Mouse (Mus musculus): ENCODE measurements at regions not wholly inside any gene's neighbourhood (a gene's known extent, or its start where the extent isn't known, plus 50 kb on each side); places are given as distances from the start of the nearest gene placed in this dataset.

DNA sequence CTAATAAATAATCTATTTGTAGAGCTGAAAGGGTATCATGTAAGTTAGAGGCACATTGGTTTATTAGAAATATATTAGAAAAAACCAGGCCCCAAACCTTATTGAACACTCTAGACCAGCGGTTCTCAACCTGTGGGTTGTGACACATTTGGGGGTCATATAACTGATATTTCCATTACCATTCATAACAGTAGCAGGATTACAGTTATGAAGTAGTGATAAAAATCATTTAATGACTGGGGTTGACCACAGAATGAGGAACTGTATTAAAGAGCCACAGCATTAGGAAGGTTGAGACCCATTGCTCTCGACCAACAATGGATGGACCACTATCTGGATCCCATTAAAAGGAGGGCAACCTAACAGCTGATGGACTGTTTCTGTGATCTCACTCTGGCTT, 92.8 kb upstream of the F13a1 start:
- no peaks in the 10 kb centered on the region for H3K27me3 ChIP-seq
- no peaks in the 10 kb centered on the region for H3K4me1 ChIP-seq (replicated peaks)
- H3K9me3 ChIP-seq: no peaks in the 10 kb centered on the region
- H3K36me3 ChIP-seq: no peaks in the 10 kb centered on the region
- no peak overlapping the region for H3K4me3 ChIP-seq
- H3K27ac ChIP-seq (replicated peaks): no peak overlapping the region
- 91% methylated on average over 2 of the region's 2 CpGs for WGBS
- no peak overlapping the region for H3K4me2 ChIP-seq
- ATAC-seq (ENCODE audit: low FRiP score, low read depth): no peak
- H3K9ac ChIP-seq: no peak overlapping the region

DNA sequence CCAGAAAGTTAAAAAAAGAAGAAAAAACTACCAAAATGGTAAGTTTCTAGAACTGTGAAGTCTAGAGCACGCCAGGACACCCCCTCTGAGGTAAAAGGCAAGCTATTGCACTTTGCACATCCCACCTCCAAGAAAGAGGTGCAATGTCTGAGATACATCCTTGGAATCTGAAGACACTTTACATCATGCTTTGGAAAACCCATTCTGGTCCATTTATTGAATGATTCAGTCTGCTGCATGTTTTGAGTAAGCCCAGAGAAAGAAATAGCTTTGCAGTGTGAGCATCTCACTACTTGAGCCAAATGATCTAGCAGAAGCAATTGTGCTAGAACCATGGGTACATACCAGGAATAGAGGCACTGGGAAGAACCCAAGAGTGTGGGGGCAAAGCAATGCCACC, 85.1 kb upstream of the F13a1 start:
- ATAC-seq (ENCODE audit: low FRiP score, low read depth): no peak
- WGBS: 70% methylated on average over 1 of the region's 1 CpGs
- Histone ChIP-seq H3K27ac (replicated peaks) (no peak overlapping the region), H3K4me1 (replicated peaks) (no peaks in the 10 kb centered on the region), H3K9ac (no peak overlapping the region), H3K9me3 (no peaks in the 10 kb centered on the region), H3K4me2 (no peak overlapping the region), H3K36me3 (no peaks in the 10 kb centered on the region), H3K4me3 (no peak overlapping the region), H3K27me3 (no peaks in the 10 kb centered on the region)

DNA sequence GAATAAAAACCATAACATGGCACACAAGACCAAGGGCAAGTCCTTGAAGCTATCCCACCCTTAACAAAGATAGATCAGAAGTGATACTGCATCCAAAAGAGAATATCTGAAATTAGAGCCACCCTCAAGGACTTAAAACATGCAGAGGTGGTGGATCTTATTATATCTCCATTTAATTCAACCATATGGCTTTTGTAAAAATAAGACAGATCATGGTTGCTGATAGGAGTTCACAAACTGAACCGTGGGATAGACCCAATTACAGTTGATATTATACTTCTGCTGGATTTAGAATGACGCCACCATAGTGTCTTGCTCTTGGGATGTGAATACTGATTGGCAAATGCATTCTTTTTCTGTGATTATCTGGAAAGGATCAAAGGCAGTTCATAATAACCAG, 84.5 kb upstream of the F13a1 start:
- Histone ChIP-seq H3K4me2 (no peak overlapping the region), H3K9ac (no peak overlapping the region), H3K4me3 (no peak overlapping the region), H3K27ac (replicated peaks) (no peak overlapping the region), H3K27me3 (no peaks in the 10 kb centered on the region), H3K9me3 (no peaks in the 10 kb centered on the region), H3K36me3 (no peaks in the 10 kb centered on the region), H3K4me1 (replicated peaks) (no peaks in the 10 kb centered on the region)
- 92% methylated on average over 2 of the region's 2 CpGs for WGBS
- ATAC-seq (ENCODE audit: low FRiP score, low read depth): no peak

DNA sequence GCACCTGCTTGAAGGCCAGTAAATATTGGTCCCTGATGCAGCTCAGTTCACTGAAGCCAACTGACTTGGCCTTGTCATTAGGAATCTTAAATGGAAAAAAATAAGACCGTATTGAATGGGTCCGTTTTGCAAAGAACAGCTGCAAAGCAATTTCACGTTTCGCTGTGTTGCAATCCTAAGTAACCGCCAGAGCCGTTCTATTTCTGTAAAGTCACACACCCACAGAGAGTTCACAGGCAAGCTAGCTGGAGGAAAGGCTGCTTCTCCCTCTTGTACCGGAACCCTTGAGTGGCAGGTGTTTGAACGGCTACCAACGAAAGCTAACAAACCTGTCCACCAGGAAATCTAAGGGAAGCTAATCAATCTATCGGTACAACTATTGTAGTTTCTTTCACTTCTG, 80.6 kb upstream of the F13a1 start:
- Histone ChIP-seq H3K4me2 (no peak overlapping the region), H3K9me3 (no peaks in the 10 kb centered on the region), H3K27ac (replicated peaks) (no peak overlapping the region), H3K4me3 (no peak overlapping the region), H3K36me3 (no peaks in the 10 kb centered on the region), H3K4me1 (replicated peaks) (no peaks in the 10 kb centered on the region), H3K9ac (no peak overlapping the region), H3K27me3 (no peaks in the 10 kb centered on the region)
- WGBS: 75% methylated on average over 10 of the region's 10 CpGs
- no peak for ATAC-seq (ENCODE audit: low FRiP score, low read depth)

DNA sequence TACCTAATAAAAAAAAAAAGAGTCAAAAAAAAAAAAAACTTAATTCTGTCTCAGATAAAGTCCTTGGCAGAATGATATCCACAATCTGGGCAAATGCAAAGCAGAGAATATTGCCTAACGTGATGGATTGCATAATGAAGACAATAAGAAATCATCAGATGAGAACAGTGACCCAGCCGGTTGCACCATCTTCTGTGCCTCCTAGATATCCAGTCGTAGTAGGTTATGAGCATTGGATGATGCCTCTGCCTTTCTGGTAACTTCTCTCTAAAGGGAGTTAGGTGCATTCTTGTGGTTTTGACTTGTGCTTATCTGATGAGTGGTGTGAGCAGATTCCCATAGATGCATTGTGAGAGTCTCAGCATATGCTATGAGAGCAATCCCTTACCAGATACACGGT, 71.6 kb upstream of the F13a1 start:
- H3K36me3 ChIP-seq: no peaks in the 10 kb centered on the region

DNA sequence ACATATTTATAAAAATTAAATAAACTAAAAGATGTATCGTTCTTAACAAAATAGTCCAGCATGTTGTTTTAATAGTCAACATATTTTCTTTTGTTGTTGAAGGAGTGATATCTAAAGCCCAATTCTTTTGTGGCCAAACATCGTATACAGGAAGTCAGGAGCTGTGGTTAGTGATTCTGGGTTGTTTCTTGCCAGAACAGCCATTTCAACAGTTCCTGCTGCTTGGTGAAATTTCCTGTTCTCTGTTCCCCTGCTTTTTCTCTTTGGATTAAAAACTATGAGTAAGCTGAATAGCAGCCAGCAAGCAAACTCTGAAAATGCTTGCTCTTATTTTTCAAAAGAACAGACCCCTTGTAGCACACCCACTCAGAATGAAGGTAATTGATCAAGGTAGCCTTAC, 70.2 kb upstream of the F13a1 start:
- Histone ChIP-seq H3K27me3 (no peaks in the 10 kb centered on the region), H3K9me3 (no peaks in the 10 kb centered on the region), H3K27ac (replicated peaks) (no peak overlapping the region), H3K4me3 (no peak overlapping the region), H3K36me3 (no peaks in the 10 kb centered on the region), H3K4me2 (no peak overlapping the region), H3K4me1 (replicated peaks) (no peaks in the 10 kb centered on the region), H3K9ac (no peak overlapping the region)
- WGBS: 85% methylated on average over 2 of the region's 2 CpGs
- ATAC-seq (ENCODE audit: low FRiP score, low read depth): no peak

More for the DNA sequence above, 71.6 kb upstream of the F13a1 start:
- H3K4me1 ChIP-seq (replicated peaks): no peaks in the 10 kb centered on the region
- no peak overlapping the region for H3K4me2 ChIP-seq
- no peak overlapping the region for H3K9ac ChIP-seq
- H3K9me3 ChIP-seq: no peaks in the 10 kb centered on the region
- no peaks in the 10 kb centered on the region for H3K27me3 ChIP-seq
- 96% methylated on average over 4 of the region's 4 CpGs for WGBS
- no peak overlapping the region for H3K4me3 ChIP-seq
- no peak for ATAC-seq (ENCODE audit: low FRiP score, low read depth)
- no peak overlapping the region for H3K27ac ChIP-seq (replicated peaks)

DNA sequence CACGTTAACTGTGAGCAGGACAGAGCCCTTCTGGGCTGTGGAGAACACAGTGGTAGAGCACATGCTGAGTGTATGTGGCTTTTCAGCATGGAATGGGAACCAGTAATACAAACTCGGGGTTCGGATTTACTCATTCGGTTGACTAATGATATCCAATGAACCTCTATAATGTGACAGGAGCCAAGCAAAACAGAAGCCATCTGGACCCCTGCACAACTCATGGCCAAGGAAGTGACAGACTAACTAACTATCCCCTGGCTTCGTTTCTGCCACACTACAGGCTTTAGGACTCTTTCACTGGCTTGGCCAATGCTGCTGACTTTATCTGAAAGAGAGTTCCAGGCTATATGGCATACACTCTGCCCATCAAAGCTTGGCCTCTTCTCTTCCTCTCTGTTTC, 64.3 kb upstream of the F13a1 start:
- no peaks in the 10 kb centered on the region for H3K36me3 ChIP-seq
- H3K4me2 ChIP-seq: no peak overlapping the region
- no peaks in the 10 kb centered on the region for H3K27me3 ChIP-seq
- H3K4me3 ChIP-seq: no peak overlapping the region
- H3K4me1 ChIP-seq (replicated peaks): no peaks in the 10 kb centered on the region
- no peaks in the 10 kb centered on the region for H3K9me3 ChIP-seq
- WGBS: 82% methylated on average over 5 of the region's 5 CpGs
- no peak overlapping the region for H3K9ac ChIP-seq
- ATAC-seq (ENCODE audit: low FRiP score, low read depth): no peak
- no peak overlapping the region for H3K27ac ChIP-seq (replicated peaks)

DNA sequence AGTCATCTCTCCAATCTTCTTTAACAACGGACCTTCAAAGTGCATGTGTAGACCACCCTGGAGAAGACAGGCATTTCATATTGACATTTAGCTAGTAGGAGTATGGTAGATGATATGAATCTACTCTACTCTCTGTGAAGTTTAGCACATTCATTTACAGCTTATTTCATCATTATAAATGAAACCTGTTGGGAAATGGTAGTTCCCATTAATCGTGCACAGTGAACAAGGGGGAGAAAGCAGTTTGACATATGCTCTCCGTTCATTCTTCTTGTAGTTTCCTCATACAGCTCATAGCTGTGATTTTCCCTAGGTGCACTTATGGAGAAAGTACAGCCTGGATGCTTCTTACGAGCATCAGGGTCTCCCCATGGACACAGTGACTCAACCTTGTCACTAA, 61.7 kb upstream of the F13a1 start:
- no peak for ATAC-seq (ENCODE audit: low FRiP score, low read depth)
- no peaks in the 10 kb centered on the region for H3K9me3 ChIP-seq
- H3K4me1 ChIP-seq (replicated peaks): no peaks in the 10 kb centered on the region
- no peaks in the 10 kb centered on the region for H3K27me3 ChIP-seq
- no peak overlapping the region for H3K27ac ChIP-seq (replicated peaks)
- 81% methylated on average over 4 of the region's 4 CpGs for WGBS
- H3K36me3 ChIP-seq: no peaks in the 10 kb centered on the region
- H3K4me2 ChIP-seq: no peak overlapping the region
- no peak overlapping the region for H3K4me3 ChIP-seq
- no peak overlapping the region for H3K9ac ChIP-seq

DNA sequence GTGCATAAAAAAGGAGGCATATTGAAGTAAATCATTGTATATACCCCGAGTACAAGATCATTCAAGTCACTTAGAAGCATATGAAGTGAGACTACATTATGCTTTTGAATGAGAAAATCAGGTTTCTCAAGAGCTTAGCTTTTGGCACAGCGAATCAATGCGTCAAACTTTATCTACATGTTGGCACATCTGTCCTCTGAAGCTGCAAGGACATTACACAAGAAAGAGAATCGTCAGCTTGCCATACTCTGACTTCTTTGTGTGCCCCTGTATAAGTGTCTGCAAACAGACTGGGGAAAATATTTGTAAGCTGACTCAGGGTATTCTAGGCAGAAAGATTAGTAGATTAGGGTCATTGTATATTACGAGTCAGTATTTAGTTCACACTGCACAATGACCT, 57.7 kb upstream of the F13a1 start:
- H3K9me3 ChIP-seq: no peaks in the 10 kb centered on the region
- no peaks in the 10 kb centered on the region for H3K27me3 ChIP-seq
- H3K4me2 ChIP-seq: no peak overlapping the region
- H3K36me3 ChIP-seq: no peaks in the 10 kb centered on the region
- no peak overlapping the region for H3K27ac ChIP-seq (replicated peaks)
- 74% methylated on average over 5 of the region's 5 CpGs for WGBS
- no peak overlapping the region for H3K4me3 ChIP-seq
- H3K9ac ChIP-seq: no peak overlapping the region
- no peak for ATAC-seq (ENCODE audit: low FRiP score, low read depth)
- H3K4me1 ChIP-seq (replicated peaks): peaks cover 11% of the 10 kb centered on the region

DNA sequence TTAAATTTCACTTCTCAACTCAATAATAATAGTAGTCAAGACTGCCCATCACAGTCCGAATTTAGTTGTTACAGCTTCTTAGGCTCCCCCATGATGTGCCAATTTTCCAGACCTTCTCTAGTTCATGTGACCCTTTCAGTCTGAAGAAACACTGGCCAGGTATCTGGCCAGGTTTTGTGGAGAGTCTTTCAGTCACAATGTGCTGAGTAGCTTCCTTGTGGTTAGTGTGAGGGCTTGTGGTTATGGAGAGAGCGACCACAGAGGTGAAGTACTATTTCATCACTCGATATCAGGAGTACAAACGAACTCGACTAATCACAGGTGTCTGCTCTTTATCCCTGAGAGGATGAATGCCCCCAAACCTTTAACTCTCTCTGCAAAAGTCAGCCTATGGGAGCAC, 56.0 kb upstream of the F13a1 start:
- no peaks in the 10 kb centered on the region for H3K9me3 ChIP-seq
- H3K4me1 ChIP-seq (replicated peaks): peaks cover 11% of the 10 kb centered on the region
- H3K27me3 ChIP-seq: no peaks in the 10 kb centered on the region
- H3K27ac ChIP-seq (replicated peaks): no peak overlapping the region
- H3K9ac ChIP-seq: no peak overlapping the region
- no peak for ATAC-seq (ENCODE audit: low FRiP score, low read depth)
- H3K4me2 ChIP-seq: no peak overlapping the region
- no peak overlapping the region for H3K4me3 ChIP-seq
- WGBS: 89% methylated on average over 5 of the region's 5 CpGs
- no peaks in the 10 kb centered on the region for H3K36me3 ChIP-seq

DNA sequence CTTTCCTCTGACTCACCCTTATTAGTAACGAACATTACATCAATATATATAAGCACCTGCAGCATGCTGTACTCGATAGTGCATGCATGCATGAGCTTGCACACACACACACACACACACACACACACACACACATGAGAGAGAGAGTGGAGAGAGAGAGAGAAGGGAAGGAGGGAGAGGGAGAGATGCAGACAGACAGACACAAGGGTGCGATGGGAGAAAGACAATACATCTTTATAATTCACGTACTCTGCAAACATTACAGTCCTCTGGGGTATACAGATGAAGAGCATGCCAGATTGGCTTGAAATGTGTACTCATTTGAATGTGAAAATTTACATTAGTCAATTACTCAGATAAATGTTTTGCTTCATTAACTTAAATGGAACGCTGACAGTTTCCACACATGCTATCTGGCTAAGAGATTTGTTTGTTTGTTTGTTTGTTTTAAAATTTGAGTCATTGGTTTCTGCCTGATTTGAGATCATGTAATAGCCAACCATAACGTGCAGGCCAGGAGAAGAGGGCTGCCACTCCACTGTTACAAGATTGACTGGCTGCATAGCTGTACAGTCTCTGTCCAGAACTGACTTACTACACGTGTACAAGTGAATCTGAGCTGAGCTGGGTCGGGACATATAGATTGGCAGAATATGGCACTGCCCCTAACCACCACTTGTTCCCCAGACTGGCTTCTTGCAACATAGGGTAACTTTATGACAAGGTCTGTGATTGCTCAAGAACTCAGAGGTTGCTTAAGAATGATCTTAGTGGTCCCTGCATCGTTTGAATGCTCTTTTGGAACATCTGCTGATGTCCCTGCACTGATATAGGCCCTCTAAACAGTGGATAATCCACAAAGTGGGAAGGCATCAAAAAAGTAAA, 54.6 kb upstream of the F13a1 start:
- Histone ChIP-seq H3K9ac (no peak overlapping the region), H3K27ac (replicated peaks) (peak overlapping the region; percentile 62), H3K4me2 (no peak overlapping the region), H3K27me3 (no peaks in the 10 kb centered on the region), H3K4me1 (replicated peaks) (peaks cover 11% of the 10 kb centered on the region), H3K4me3 (no peak overlapping the region), H3K36me3 (no peaks in the 10 kb centered on the region), H3K9me3 (no peaks in the 10 kb centered on the region)
- 47% methylated on average over 9 of the region's 9 CpGs for WGBS
- ATAC-seq (ENCODE audit: low FRiP score, low read depth): 0 out of 2 replicates have a peak, but pooled peaks have one; percentile 27

DNA sequence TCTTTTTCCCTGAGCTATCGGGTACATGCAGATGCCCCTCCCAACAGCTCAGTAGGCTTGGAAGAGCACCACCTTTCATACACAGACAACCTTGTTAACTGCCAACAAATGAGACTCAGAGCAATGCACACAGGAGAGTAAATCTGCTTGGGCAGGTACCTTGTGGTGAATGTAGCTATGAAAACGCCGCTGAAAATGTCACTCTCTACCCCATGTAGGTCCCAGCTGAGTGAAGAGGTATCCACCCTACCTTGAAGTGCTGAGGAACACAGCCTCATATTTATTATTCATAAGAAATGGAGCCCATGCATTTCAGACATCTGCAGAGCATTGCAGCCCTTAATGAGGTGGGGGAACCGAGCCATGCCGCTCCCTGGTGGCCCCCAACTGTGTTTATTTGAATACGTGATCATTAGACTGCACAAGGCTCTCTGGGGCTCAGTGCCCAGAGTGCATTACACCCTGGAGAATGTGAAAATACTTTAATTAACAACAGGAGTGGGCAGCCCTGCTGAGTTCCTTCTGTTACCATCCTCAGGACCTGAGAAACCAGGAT, 53.8 kb upstream of the F13a1 start:
- Histone ChIP-seq H3K4me1 (replicated peaks) (peaks cover 11% of the 10 kb centered on the region), H3K36me3 (no peaks in the 10 kb centered on the region)

More for the DNA sequence above, 53.8 kb upstream of the F13a1 start:
- Histone ChIP-seq H3K4me2 (peak overlapping the region; percentile 24; the same call in 1 of the 2 replicates), H3K9me3 (no peaks in the 10 kb centered on the region), H3K9ac (no peak overlapping the region), H3K27ac (replicated peaks) (peak overlapping the region; percentile 62), H3K4me3 (no peak overlapping the region), H3K27me3 (no peaks in the 10 kb centered on the region)
- ATAC-seq (ENCODE audit: low FRiP score, low read depth): peak; percentile 58
- WGBS: 26% methylated on average over 6 of the region's 6 CpGs

All from hindbrain, embryonic 15.5 days (tissue).